Mouse (Mus musculus): ENCODE results near the gene Gm20518. TPM values are rescaled to one million over a fixed set of nuclear protein-coding genes. Genes with fewer than 3 reads are reported as not detected.

The Gm20518 gene
- polyA plus RNA-seq, 1 experiment from 2014 or later: 0.54 TPM

DNA sequence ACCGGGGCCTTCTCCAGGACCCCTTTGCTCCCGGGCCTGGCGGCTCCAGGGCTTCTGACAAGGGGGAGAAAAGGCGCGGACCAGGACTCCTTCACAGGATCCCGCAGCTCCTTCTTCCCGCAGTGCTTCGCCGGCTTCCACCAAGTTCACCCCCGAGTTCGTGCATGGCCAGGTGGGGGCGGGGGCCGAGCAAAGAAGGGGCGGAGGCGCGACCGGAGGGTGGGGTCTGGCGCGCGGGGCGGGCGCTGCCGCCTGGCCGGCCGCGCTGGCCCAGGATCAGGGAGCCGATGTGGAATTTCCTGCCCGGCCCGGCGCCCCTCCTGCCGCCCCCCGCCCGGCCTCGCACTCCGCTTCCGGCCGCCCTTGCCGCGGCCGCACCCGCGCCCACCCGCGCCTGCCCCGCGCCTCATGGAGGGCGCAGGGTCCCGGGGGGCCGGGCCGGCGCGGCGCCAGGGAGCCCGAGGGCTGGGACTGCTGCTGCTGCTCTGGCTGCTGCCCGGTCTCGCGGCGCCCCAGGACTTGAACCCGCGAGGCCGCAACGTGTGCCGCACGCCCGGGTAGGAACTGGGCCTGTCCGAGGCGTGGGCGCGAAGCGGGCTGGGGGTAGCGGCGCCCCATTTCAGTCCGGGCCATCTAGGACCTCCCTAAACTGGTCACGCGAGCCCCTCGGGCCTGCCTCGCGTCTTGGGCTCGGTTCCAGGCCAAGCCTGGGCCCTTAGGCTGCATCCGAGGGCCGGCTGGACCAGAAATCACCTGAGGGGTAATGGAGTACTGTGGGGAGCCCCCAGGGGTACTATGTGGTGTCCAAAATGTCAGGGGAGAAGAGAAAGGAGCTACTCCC, 94.3 kb downstream of the Gm20518 start, which contains the start of gene Scarf2:
TSS of gene Scarf2 (plus strand) at position 312 of the 841 bp plus-strand sequence.
- H3K4me2 ChIP-seq (ENCODE audit: low read length): peak within 1 kb of the TSS; percentile 79
- WGBS: 2% methylated on average over 57 of the region's 81 CpGs
- peak within 1 kb of the TSS; percentile 56 for H3K9ac ChIP-seq (replicated peaks; ENCODE audit: low read length)
- DNase-seq (peak; percentile 49), ATAC-seq (ENCODE audit: low FRiP score, low TSS enrichment) (peak; percentile 46)
- H3K4me1 ChIP-seq (ENCODE audit: control insufficient read depth, insufficient read depth, low read length): peaks cover 15% of the 10 kb centered on the region; the same call in 1 of the 2 replicates
- peaks cover 68% of the 10 kb centered on the region for H3K27me3 ChIP-seq (ENCODE audit: control insufficient read depth, insufficient read depth, low read length)
- no peak within 1 kb of the TSS for H3K27ac ChIP-seq (replicated peaks; ENCODE audit: low read depth, low read length)
- H3K4me3 ChIP-seq (replicated peaks; ENCODE audit: low read depth, low read length): peak within 1 kb of the TSS; percentile 42
- no peaks in the 10 kb centered on the region for H3K9me3 ChIP-seq (ENCODE audit: control insufficient read depth, low read length)
- peaks cover 16% of the 10 kb centered on the region for H3K36me3 ChIP-seq (ENCODE audit: control insufficient read depth, insufficient read depth, low read length)

GRCm38 (mm10) chr16:17796519-17796918, 95.0 kb downstream of the Gm20518 start:
- Histone ChIP-seq H3K36me3 (ENCODE audit: control insufficient read depth, insufficient read depth, low read length) (peaks cover 23% of the 10 kb centered on the region), H3K4me3 (replicated peaks; ENCODE audit: low read depth, low read length) (peak overlapping the region; percentile 42), H3K27ac (replicated peaks; ENCODE audit: low read depth, low read length) (no peak overlapping the region), H3K4me2 (ENCODE audit: low read length) (peak overlapping the region; percentile 79), H3K9ac (replicated peaks; ENCODE audit: low read length) (peak overlapping the region; percentile 56; the same call in 1 of the 2 replicates), H3K27me3 (ENCODE audit: control insufficient read depth, insufficient read depth, low read length) (peaks cover 61% of the 10 kb centered on the region), H3K4me1 (ENCODE audit: control insufficient read depth, insufficient read depth, low read length) (peaks cover 15% of the 10 kb centered on the region; the same call in 1 of the 2 replicates), H3K9me3 (ENCODE audit: control insufficient read depth, low read length) (no peaks in the 10 kb centered on the region)
- ATAC-seq (ENCODE audit: low FRiP score, low TSS enrichment) (no peak), DNase-seq (no peak)

DNA sequence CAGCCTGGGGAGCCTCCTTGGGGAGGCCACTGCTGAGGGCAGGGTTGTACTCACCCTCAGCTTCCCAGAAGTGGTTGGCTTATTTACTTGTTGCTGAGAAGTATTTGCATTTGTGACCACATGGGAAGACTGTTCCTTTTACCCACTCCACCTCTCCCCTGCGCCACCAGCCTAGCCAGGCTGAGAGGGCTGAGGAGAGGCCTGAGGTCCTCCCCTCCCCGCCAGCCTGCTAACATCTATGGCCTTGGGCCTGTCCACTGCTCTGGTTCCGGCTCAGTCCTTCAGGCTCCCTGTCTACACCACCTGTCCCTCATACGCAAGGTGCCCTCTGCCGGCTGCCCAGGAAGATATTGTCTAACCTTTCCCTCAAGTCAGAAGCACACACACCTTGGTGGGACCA, 95.8 kb downstream of the Gm20518 start:
- DNase-seq (no peak), ATAC-seq (ENCODE audit: low FRiP score, low TSS enrichment) (no peak)
- peaks cover 32% of the 10 kb centered on the region for H3K36me3 ChIP-seq (ENCODE audit: control insufficient read depth, insufficient read depth, low read length)
- no peak overlapping the region for H3K4me2 ChIP-seq (ENCODE audit: low read length)
- peaks cover 15% of the 10 kb centered on the region; the same call in 1 of the 2 replicates for H3K4me1 ChIP-seq (ENCODE audit: control insufficient read depth, insufficient read depth, low read length)
- H3K9me3 ChIP-seq (ENCODE audit: control insufficient read depth, low read length): no peaks in the 10 kb centered on the region
- peaks cover 53% of the 10 kb centered on the region for H3K27me3 ChIP-seq (ENCODE audit: control insufficient read depth, insufficient read depth, low read length)
- H3K27ac ChIP-seq (replicated peaks; ENCODE audit: low read depth, low read length): no peak overlapping the region
- no peak overlapping the region for H3K9ac ChIP-seq (replicated peaks; ENCODE audit: low read length)
- WGBS: 64% methylated on average over 5 of the region's 5 CpGs
- no peak overlapping the region for H3K4me3 ChIP-seq (replicated peaks; ENCODE audit: low read depth, low read length)

GRCm38 (mm10) chr16:17794047-17794446, 97.4 kb downstream of the Gm20518 start:
- Histone ChIP-seq H3K27me3 (ENCODE audit: control insufficient read depth, insufficient read depth, low read length) (peaks cover 39% of the 10 kb centered on the region), H3K4me1 (ENCODE audit: control insufficient read depth, insufficient read depth, low read length) (peaks cover 15% of the 10 kb centered on the region; the same call in 1 of the 2 replicates), H3K27ac (replicated peaks; ENCODE audit: low read depth, low read length) (no peak overlapping the region), H3K4me2 (ENCODE audit: low read length) (no peak overlapping the region), H3K36me3 (ENCODE audit: control insufficient read depth, insufficient read depth, low read length) (peaks cover 44% of the 10 kb centered on the region), H3K4me3 (replicated peaks; ENCODE audit: low read depth, low read length) (no peak overlapping the region), H3K9me3 (ENCODE audit: control insufficient read depth, low read length) (no peaks in the 10 kb centered on the region), H3K9ac (replicated peaks; ENCODE audit: low read length) (no peak overlapping the region)
- WGBS: 86% methylated on average over 4 of the region's 4 CpGs
- no peak for ATAC-seq (ENCODE audit: low FRiP score, low TSS enrichment)
- DNase-seq: no peak

DNA sequence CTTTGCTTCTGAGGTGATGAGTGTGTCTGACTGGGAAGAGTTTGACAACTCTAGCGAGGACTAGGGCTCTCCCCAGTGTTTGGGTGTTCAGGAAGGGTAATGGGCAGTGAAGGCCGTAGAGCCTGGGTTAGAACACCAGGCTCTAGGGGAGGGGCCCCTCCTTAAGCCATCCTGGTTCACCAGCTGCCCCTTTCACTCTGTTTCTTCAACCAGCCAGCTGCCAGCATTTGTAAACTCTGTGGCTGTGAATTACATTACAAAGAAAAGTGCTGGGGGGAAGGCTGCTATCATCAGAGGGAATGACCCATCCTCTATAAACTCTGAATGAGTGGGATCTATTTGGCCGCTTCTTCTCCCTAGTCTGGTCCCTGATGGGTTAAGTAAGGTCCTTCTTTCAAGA, 98.7 kb downstream of the Gm20518 start:
- peaks cover 55% of the 10 kb centered on the region for H3K36me3 ChIP-seq (ENCODE audit: control insufficient read depth, insufficient read depth, low read length)

GRCm38 (mm10) chr16:17785337-17785736, 106.1 kb downstream of the Gm20518 start:
- Histone ChIP-seq H3K27ac (replicated peaks; ENCODE audit: low read depth, low read length) (no peak overlapping the region), H3K36me3 (ENCODE audit: control insufficient read depth, insufficient read depth, low read length) (peaks cover 81% of the 10 kb centered on the region), H3K27me3 (ENCODE audit: control insufficient read depth, insufficient read depth, low read length) (no peaks in the 10 kb centered on the region), H3K4me1 (ENCODE audit: control insufficient read depth, insufficient read depth, low read length) (no peaks in the 10 kb centered on the region), H3K9me3 (ENCODE audit: control insufficient read depth, low read length) (no peaks in the 10 kb centered on the region), H3K4me2 (ENCODE audit: low read length) (no peak overlapping the region), H3K9ac (replicated peaks; ENCODE audit: low read length) (no peak overlapping the region), H3K4me3 (replicated peaks; ENCODE audit: low read depth, low read length) (no peak overlapping the region)
- 66% methylated on average over 3 of the region's 3 CpGs for WGBS
- no peak for DNase-seq
- no peak for ATAC-seq (ENCODE audit: low FRiP score, low TSS enrichment)

More for the DNA sequence above, 98.7 kb downstream of the Gm20518 start:
- no peak for DNase-seq
- H3K27ac ChIP-seq (replicated peaks; ENCODE audit: low read depth, low read length): no peak overlapping the region
- H3K9me3 ChIP-seq (ENCODE audit: control insufficient read depth, low read length): no peaks in the 10 kb centered on the region
- no peak for ATAC-seq (ENCODE audit: low FRiP score, low TSS enrichment)
- peaks cover 10% of the 10 kb centered on the region; the same call in 1 of the 2 replicates for H3K4me1 ChIP-seq (ENCODE audit: control insufficient read depth, insufficient read depth, low read length)
- H3K9ac ChIP-seq (replicated peaks; ENCODE audit: low read length): no peak overlapping the region
- 69% methylated on average over 3 of the region's 3 CpGs for WGBS
- no peak overlapping the region for H3K4me3 ChIP-seq (replicated peaks; ENCODE audit: low read depth, low read length)
- H3K27me3 ChIP-seq (ENCODE audit: control insufficient read depth, insufficient read depth, low read length): peaks cover 26% of the 10 kb centered on the region
- H3K4me2 ChIP-seq (ENCODE audit: low read length): no peak overlapping the region

Other genes with a start within 250 kb of the Gm20518 start
- 9.4 and 9.6 TPM in 2 replicates for gene Ccdc74a, start 245.2 kb downstream of the Gm20518 start, polyA plus RNA-seq (2014; fragmentation: Nextera tagmentation; extraction: Ambion mirVana)
- 37.2 and 39.8 TPM in 2 replicates for gene Med15, start 158.8 kb downstream of the Gm20518 start, polyA plus RNA-seq (2014; fragmentation: Nextera tagmentation; extraction: Ambion mirVana)
- gene Klhl22, start 132.1 kb downstream of the Gm20518 start, polyA plus RNA-seq (2014; fragmentation: Nextera tagmentation; extraction: Ambion mirVana): 75.5 and 75.6 TPM in 2 replicates
- gene Scarf2, start 94.4 kb downstream of the Gm20518 start, polyA plus RNA-seq (2014; fragmentation: Nextera tagmentation; extraction: Ambion mirVana): 0.55 and 1.0 TPM in 2 replicates
- gene B830017H08Rik, start 58.5 kb downstream of the Gm20518 start, polyA plus RNA-seq (2014; fragmentation: Nextera tagmentation; extraction: Ambion mirVana): 2.4 and 5.3 TPM in 2 replicates
- gene Car15, start 53.3 kb downstream of the Gm20518 start, polyA plus RNA-seq (2014; fragmentation: Nextera tagmentation; extraction: Ambion mirVana): 3.8 and 3.9 TPM in 2 replicates
- gene Tssk1, start 2.6 kb upstream of the Gm20518 start, polyA plus RNA-seq (2014; fragmentation: Nextera tagmentation; extraction: Ambion mirVana): 0.08 and 0.09 TPM in 2 replicates
- gene Dgcr2, start 6.9 kb upstream of the Gm20518 start, polyA plus RNA-seq (2014; fragmentation: Nextera tagmentation; extraction: Ambion mirVana): 104 and 108 TPM in 2 replicates
- gene Tssk2, start 7.0 kb upstream of the Gm20518 start, polyA plus RNA-seq (2014; fragmentation: Nextera tagmentation; extraction: Ambion mirVana): not detected in 2 replicates
- 44.1 and 44.6 TPM in 2 replicates for gene Ess2, start 19.7 kb upstream of the Gm20518 start, polyA plus RNA-seq (2014; fragmentation: Nextera tagmentation; extraction: Ambion mirVana)
- 0.84 and 0.93 TPM in 2 replicates for gene Gsc2, start 23.4 kb upstream of the Gm20518 start, polyA plus RNA-seq (2014; fragmentation: Nextera tagmentation; extraction: Ambion mirVana)
- gene Slc25a1, start 36.5 kb upstream of the Gm20518 start, polyA plus RNA-seq (2014; fragmentation: Nextera tagmentation; extraction: Ambion mirVana): 145 and 157 TPM in 2 replicates
- not detected in 2 replicates for gene Vpreb2, start 88.8 kb upstream of the Gm20518 start, polyA plus RNA-seq (2014; fragmentation: Nextera tagmentation; extraction: Ambion mirVana)
- 157 and 187 TPM in 2 replicates for gene Dgcr6, start 161.2 kb upstream of the Gm20518 start, polyA plus RNA-seq (2014; fragmentation: Nextera tagmentation; extraction: Ambion mirVana)
- 3.3 and 4.0 TPM in 2 replicates for gene Prodh, start 198.5 kb upstream of the Gm20518 start, polyA plus RNA-seq (2014; fragmentation: Nextera tagmentation; extraction: Ambion mirVana)
- gene Rtn4r, start 236.0 kb upstream of the Gm20518 start, polyA plus RNA-seq (2014; fragmentation: Nextera tagmentation; extraction: Ambion mirVana): 18.6 and 28.6 TPM in 2 replicates

All from midbrain, embryonic 14.5 days (tissue).